Mouse (Mus musculus) bone marrow macrophage, adult 2 months (primary cell): ENCODE data around the gene Sgtb.

ENCODE experiments used
- CTCF ChIP-seq: IDR thresholded peaks from 2 replicates; pipeline ENCODE4 v1.5.1; 2012; ENCODE audit warnings: low read depth, mild to moderate bottlenecking, low read length, moderate library complexity
- POLR2A ChIP-seq: IDR thresholded peaks from 2 replicates; pipeline ENCODE4 v1.6.1; 2012; ENCODE audit warnings: mild to moderate bottlenecking, low read depth, low read length, borderline replicate concordance

DNA sequence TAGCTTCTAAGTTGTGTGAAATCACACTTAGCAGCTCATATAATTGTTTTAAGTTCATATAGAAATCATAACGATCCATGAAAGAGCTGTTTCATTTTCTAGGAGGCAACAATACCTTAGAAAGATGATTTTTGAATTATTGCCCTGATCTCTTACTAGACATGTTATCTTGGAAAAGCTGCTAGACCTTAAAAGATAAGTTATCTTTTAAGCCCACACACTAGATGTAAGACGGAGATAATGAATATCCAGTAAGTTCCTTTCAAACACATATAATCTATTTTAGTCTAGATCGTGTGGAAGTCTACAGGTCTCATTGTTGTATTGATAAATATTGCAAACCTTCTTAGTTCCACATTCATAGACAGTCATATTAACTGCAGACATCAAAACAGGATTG is 67.3 kb downstream of the Sgtb start:
- TF ChIP-seq CTCF (no peak), POLR2A (no peak)
